Comparison of ENCODE assay signal across 31 mouse cellular contexts in the genomic region with DNA sequence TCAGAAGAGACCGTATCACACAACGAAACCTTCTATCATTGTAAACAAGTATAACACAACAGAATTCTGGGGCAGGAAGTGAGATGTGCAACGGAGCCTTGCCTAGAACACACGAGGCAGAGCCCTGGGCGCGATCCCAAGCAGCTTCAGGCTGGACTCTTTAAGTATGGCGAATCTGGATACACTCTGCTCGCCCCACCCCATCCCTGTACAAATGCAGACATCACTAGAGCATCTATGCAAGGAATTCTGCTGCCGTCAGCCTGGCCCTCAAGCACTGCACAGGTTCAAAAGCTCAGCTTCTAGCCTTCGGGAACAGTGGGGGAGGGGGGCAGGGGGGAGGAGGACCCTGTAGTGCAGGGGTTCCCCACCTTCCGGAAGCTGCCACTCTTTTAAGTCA. TPM values are rescaled to one million over a fixed set of nuclear protein-coding genes. Genes with fewer than 3 reads are reported as not detected.
"Had no signal": no experiment of that assay in that cellular context is flagged by ENCODE, and none has a peak within 500 bp of the region (broad histone marks: within the 10 kb centered on the region; RNA-seq: fewer than 3 reads in every experiment).

No protein-coding gene starts in this region.

- H3K4me3 ChIP-seq: layer of hippocampus, adult 2 months; limb, embryonic 10.5 days; limb, embryonic 13.5 days; megakaryocyte, embryonic 14.5 days; midbrain, embryonic 10.5 days; midbrain, embryonic 13.5 days; myocyte; neural tube, embryonic 13.5 days; stomach, embryonic 15.5 days had no signal

- ATAC-seq: intestine, postnatal 0 days; midbrain, embryonic 13.5 days; midbrain, embryonic 16.5 days had no signal

- H3K27ac ChIP-seq: kidney, postnatal 0 days; layer of hippocampus, adult 2 months; limb, embryonic 10.5 days; limb, embryonic 13.5 days; macrophage; midbrain, embryonic 10.5 days; midbrain, embryonic 13.5 days; neural tube, embryonic 13.5 days; stomach, embryonic 15.5 days had no signal

- DNase-seq: kidney, adult 2 months; kidney, postnatal 25 days; layer of hippocampus, adult 9-11 months; lung, adult 2 months; retina, postnatal 1 day; right cerebral cortex, postnatal 25 days; spleen, adult 18-20 months; thymus, postnatal 25 days had no signal

- H3K9ac ChIP-seq: limb, embryonic 13.5 days; midbrain, embryonic 13.5 days; neural tube, embryonic 13.5 days; stomach, embryonic 15.5 days had no signal

- H3K4me1 ChIP-seq: midbrain, embryonic 13.5 days; stomach, embryonic 15.5 days had no signal

- H3K9me3 ChIP-seq: limb, embryonic 10.5 days; limb, embryonic 13.5 days; megakaryocyte, embryonic 14.5 days; midbrain, embryonic 10.5 days; midbrain, embryonic 13.5 days; neural tube, embryonic 13.5 days; stomach, embryonic 15.5 days had no signal

- H3K27me3 ChIP-seq: limb, embryonic 13.5 days; megakaryocyte, embryonic 14.5 days; midbrain, embryonic 13.5 days; neural tube, embryonic 13.5 days; stomach, embryonic 15.5 days had no signal

- H3K4me2 ChIP-seq: limb, embryonic 13.5 days; midbrain, embryonic 13.5 days; neural tube, embryonic 13.5 days; stomach, embryonic 15.5 days had no signal

RNA-seq across cellular contexts. Expression of gene Higd1c, which starts 28.7 kb away (rescaled TPM):
- total RNA-seq: layer of hippocampus, adult 2 months; layer of hippocampus, postnatal 25 days; left cerebral cortex, adult 18-20 months; left cerebral cortex, postnatal 25 days; liver, adult 2 months; monocyte, adult 5-6 weeks; neutrophil, adult 5-6 weeks had no signal
- polyA plus RNA-seq: intestine, postnatal 0 days; kidney, postnatal 0 days; large intestine, adult 2 months; limb, embryonic 10.5 days; limb, embryonic 13.5 days; liver, adult 2 months; lung, adult 2 months; lung, embryonic 16.5 days; macrophage; midbrain, embryonic 10.5 days; midbrain, embryonic 13.5 days; midbrain, embryonic 16.5 days; myocyte; stomach, embryonic 15.5 days; thymus, postnatal 0 days had no signal

RNA-seq across cellular contexts. Expression of gene Gm5475, which starts 28.9 kb away (rescaled TPM):
- total RNA-seq: layer of hippocampus, adult 2 months; layer of hippocampus, postnatal 25 days; left cerebral cortex, adult 18-20 months; left cerebral cortex, postnatal 25 days; liver, adult 2 months; monocyte, adult 5-6 weeks; neutrophil, adult 5-6 weeks had no signal
- polyA plus RNA-seq: liver, adult 2 months; lung, adult 2 months; macrophage had no signal

RNA-seq across cellular contexts. Expression of gene Mettl7a2, which starts 40.0 kb away (rescaled TPM):
- total RNA-seq: liver, adult 2 months; monocyte, adult 5-6 weeks; neutrophil, adult 5-6 weeks had no signal
- polyA plus RNA-seq: intestine, postnatal 0 days; kidney, embryonic 14.5 days; large intestine, adult 2 months; limb, embryonic 10.5 days; lung, adult 2 months; lung, embryonic 16.5 days; macrophage; midbrain, embryonic 10.5 days; midbrain, embryonic 13.5 days; midbrain, embryonic 16.5 days; myocyte; neural tube, embryonic 13.5 days; stomach, embryonic 15.5 days; thymus, postnatal 0 days had no signal

RNA-seq across cellular contexts. Expression of gene Methig1, which starts 40.1 kb away (rescaled TPM):
- total RNA-seq: layer of hippocampus, adult 2 months; layer of hippocampus, postnatal 25 days; left cerebral cortex, adult 18-20 months; left cerebral cortex, postnatal 25 days; liver, adult 2 months; monocyte, adult 5-6 weeks; neutrophil, adult 5-6 weeks had no signal
- polyA plus RNA-seq: intestine, postnatal 0 days; large intestine, adult 2 months; lung, adult 2 months; macrophage; midbrain, embryonic 10.5 days; midbrain, embryonic 13.5 days; midbrain, embryonic 16.5 days; myocyte had no signal
